Mouse (Mus musculus): ENCODE results near the gene Nim1k. TPM values are rescaled to one million over a fixed set of nuclear protein-coding genes. Genes with fewer than 3 reads are reported as not detected.
A peak's percentile ranks its signal among the peaks of the same experiment; 100 is the strongest.

Gene Nim1k
- 1 to 10 TPM; 1.1 to 1.3 TPM for total RNA-seq (2021)

DNA sequence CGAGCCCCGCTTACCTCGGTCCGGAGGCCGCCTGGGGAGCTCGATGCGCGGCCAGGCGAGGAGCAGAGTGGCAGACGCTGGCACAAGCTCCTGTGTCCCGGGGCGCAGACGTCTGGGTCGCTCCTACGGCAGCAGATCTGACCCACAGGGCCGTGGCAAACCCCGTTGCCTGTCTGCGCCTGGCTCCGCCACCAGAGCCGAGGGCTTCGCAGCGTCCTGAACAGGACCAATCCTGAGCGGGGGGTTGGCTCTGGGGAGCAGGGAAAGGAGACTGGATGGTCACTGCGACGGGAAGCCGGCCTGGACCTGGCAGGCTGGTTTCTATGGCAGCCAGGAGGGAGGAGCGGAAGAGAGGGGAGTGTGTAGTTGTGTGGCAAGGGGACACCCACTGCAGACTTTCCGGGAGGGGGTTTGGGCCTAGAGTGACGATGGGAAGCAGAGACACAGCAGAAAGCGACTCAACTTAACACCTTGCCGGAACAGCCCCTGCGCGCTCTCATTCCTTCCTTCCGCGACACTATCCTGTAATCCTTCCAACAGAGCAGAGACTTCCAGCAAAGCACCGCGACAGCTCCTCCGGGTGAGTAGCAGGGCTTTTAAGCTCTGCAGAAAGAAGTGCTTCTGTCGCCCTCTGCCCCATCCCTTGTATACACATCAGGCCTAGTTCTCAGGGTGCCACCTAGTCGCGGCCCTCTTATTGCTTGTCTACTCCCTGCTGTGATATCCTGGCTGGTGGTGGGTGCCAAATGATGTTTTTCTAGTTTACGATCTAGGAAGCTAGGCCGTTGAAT, at the start of gene Nim1k:
Gene Nim1k, minus strand, starts transcription at position 202 of the 791 bp plus-strand sequence.
- intact Hi-C loops (cut with DNase I) = loop anchor here (5.0 kb wide), 1 partner anchor 36 kb away; the partner anchor contains the start of gene Zfp131
- DNase-seq (ENCODE audit: low spot score) = peak; percentile 82

DNA sequence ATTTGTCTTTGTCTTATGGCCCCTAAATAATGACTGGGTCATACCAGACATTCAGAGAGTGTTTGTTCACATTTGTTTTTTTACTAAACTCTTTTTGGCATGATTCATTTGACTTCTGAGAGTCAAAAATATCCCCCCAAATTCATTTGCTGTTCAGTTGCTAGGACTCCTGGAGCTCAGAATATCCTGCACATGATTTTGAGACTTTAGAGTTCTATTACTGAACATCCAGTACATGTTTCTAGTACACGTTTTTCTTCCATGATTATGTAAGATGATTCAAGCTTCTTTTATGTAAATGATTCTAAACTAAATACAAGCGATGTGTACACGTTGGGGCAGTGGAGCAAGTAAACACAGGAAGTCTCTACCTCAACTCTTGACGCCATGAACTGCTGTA, 42.0 kb upstream of the Nim1k start:
- intact Hi-C loops (cut with DNase I) = no loop called here
- DNase-seq (ENCODE audit: low spot score) = no peak

DNA sequence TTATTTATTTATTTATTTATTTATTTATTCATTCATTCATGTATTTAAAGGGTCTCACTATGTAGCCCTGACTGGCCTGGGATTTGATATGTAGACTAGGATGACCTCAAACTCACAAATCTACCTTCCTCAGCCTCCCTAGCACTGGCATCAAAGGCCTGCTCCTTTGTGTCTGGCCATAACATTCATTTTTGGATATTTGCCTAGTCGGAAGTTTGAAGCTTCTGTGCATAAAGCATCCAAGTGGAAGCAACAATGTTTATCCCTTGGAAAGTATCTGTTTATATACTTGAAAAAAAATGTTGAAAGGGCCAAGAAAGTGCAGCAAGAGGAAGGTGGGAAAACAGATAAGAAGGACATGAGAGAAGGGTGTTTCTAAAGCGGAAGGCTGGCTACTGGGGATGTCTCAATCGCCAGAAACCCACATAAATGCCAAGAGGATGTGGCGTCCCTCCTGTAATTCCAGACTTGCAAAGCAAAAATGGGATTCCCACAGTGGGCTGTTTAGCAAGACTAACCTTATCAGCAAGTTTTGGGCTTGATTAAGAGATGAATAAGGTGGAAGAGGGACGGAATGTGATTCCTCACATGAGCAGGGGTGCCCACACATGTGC, 37.2 kb upstream of the Nim1k start:
- intact Hi-C loops (cut with DNase I) = loop anchor here (5.0 kb wide), 4 partner anchors 36 to 156 kb away; partner anchors contain the start of genes Hmgcs1 and Nim1k
- no peak for DNase-seq (ENCODE audit: low spot score)

DNA sequence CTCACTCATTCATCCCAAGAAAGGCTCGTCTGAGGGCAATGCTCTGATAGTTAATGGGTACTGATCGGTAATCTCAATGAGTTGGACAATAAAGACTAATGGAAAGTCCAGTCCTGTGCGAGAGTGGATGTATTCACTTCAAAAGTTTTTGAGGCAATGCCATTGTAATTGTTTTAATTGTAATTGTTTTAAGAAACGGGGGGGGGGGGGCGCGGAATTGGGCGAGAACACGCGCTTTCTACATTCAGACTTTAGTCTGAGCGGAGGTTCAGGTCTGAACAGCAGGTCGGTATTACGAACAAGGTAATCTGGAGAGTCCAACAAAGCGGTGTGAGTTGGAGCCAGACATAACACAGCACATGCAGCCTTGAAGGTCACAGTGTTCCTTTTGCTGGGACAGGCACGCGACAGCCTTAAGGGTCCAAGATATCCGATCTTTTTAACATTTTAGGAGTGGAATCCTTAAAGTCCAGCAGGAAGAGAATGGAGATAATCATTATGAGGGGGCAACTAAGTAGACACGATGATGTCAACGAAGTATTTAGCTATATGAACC, 36.0 kb upstream of the Nim1k start:
- DNase-seq (ENCODE audit: low spot score) = no peak
- intact Hi-C loops (cut with DNase I) = loop anchor here (5.0 kb wide), 4 partner anchors 34 to 154 kb away; partner anchors contain the start of genes Hmgcs1 and Nim1k

DNA sequence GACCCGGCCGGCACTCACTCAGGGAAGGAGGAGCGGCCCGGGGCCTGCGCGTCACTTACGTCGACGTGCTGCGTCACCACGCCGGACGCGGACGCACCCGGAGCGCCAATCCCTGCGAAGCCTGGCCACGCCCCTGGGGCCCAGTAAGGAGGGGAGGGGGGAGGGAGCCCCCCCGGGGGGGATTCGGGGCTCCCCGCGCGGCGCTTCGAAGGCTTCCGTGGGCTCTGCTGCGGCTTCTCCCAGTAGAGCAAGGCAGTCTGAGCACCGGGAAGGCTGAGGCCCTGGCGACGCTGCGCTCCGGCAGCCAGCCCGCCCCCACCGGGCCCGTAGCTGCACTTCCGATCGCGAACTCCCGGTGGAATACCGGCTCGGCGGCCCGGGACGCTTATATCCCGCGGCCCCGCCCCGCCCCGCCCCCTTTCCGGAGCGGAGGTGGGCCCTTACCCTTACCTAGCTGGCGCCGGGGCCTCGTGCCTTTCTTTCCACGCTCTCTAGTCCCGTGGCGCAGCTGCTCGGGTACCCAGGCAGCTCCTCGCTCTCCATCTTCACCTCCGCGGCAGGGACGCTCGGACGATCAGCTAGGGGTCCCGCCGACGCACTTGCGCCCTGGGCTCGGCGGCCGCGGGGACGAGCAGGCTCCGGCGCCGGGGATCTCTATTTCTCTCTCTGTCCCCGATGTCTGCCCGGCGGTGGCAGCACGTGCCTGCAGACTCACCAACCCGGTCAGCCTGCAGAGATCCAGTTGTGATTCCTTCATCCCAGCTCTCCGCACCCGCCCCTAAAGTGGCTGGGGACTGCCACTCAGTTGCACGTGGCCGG, 35.3 kb upstream of the Nim1k start, which contains the start of gene Zfp131:
Gene Zfp131, minus strand, starts transcription at position 129 of the 819 bp plus-strand sequence.
- intact Hi-C loops (cut with DNase I) = loop anchor here (5.0 kb wide), 4 partner anchors 34 to 154 kb away; partner anchors contain the start of genes Hmgcs1 and Nim1k
- DNase-seq (ENCODE audit: low spot score) = peak; percentile 91

DNA sequence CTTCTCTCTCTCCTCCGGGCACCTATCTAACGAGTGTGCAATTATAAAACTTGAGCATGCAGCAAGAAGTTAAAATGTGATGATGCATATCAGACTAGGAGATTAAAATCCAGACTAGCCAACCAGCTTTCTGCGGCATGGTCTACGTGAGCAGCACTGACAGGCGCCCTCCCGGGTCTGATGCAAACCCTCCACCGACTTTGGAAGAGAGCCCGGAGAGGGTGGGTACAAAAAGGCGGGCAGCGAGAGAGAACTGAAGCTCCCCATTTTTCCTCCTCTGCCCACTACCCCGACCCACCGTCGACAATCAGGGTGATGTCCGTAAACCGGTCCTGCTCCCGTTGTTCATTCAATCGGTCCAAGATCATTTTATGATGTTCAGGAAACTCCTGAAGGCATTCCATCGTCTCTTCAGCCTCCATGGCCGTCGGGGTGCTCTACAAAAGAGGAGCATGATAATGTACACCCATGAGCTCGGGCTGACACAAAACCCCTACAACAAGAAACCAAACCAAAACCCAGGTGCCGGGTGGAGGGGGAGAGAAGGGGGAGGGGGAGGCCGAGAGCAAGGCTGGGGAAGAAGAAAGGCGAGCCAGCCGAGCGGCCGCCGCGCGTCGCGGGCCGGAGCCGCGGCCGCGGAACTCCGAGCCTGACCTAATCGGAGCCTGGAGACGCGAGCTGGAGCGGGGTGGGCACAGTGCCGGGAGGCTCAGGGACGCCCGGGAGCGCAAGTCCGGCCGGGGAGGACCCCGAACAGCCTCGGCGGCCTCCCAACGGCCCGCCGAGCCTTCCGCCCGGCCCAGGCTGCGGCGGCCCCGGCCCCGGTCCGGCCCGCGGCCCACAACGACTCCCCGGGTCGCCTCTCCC, 34.4 kb upstream of the Nim1k start:
- intact Hi-C loops (cut with DNase I) = loop anchor here (5.0 kb wide), 4 partner anchors 33 to 153 kb away; partner anchors contain the start of genes Hmgcs1 and Nim1k

DNA sequence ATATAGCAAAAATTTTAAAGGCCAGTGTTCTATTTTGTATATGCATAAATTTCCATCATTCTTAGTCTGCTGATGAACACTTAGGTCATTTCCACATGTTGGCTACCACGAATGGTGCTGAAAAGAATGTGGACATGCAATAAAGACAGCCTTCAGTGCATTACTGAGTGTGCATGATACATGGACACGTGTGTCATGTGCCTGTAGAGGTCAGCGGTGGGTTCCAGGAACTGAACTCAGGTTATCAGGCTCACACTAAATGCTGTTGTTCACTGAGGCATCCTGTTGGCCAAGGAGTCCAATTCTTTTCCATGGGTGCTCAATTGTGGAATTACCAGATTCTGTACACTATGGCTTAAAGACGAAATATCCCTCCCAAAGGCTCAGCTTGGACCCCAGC, 27.9 kb upstream of the Nim1k start:
- DNase-seq (ENCODE audit: low spot score) = no peak
- intact Hi-C loops (cut with DNase I) = no loop called here

More for the DNA sequence above, 34.4 kb upstream of the Nim1k start:
- peak; percentile 12 for DNase-seq (ENCODE audit: low spot score)

DNA sequence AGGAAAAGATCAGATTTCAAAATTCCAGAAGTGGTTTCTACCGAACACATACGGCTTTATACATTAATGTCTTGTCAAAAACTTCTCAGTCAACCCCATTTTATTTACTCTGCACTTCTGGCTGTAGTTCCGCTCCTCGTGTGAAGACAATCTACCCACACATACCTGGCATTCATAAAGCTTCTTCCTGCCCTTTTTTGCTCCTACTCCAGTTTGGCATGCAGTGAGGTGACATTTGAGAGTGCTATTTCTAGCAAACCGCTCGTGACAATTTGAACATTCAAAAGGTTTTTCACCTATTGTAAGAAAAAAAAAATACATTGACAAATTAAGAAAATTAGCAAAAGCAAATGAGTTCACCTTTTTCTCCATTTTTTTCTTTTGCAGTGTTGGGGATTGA, 12.9 kb upstream of the Nim1k start:
- intact Hi-C loops (cut with DNase I) = no loop called here
- DNase-seq (ENCODE audit: low spot score) = no peak

DNA sequence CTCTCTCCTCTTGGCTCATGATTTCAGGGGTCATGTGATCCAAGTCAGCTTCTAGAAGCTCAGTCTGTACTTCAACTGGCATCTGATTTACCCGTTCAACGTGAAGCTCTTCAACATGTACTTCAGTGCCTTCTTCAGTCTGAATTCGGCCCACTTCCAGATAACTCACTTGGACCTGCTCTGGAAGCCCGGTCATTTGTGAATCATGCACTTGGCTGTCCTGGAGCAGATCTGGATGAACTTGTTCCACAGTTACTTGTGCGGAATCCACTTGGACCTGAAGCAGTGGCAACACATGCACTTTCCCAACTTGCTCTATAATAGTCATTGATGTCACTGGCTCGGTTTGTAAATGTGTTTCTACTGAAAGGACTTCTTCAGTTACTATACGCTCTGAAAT, 10.8 kb upstream of the Nim1k start:
- DNase-seq (ENCODE audit: low spot score) = no peak
- intact Hi-C loops (cut with DNase I) = no loop called here

DNA sequence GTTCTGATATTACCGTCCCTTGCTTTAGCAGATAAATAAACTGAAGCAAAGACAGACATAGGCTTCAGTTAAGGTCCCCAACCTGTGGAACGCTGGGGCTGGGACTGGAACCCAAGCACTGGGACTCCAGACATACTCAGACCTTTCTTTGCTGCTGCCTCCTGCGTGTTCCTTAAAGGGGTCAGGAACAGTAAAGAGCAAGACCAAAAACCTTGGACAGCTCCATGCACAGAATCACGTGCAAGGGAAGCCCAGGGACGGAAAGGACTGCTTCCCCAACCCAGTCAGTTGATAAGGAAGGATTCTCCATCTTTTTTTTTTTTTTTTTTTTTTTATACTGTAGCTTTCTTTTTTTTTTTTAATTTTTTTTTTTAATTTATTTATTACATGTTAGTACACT, 1.1 kb upstream of the Nim1k start:
- intact Hi-C loops (cut with DNase I) = loop anchor here (5.0 kb wide), 1 partner anchor 35 kb away; the partner anchor contains the start of gene Zfp131
- no peak for DNase-seq (ENCODE audit: low spot score)

DNA sequence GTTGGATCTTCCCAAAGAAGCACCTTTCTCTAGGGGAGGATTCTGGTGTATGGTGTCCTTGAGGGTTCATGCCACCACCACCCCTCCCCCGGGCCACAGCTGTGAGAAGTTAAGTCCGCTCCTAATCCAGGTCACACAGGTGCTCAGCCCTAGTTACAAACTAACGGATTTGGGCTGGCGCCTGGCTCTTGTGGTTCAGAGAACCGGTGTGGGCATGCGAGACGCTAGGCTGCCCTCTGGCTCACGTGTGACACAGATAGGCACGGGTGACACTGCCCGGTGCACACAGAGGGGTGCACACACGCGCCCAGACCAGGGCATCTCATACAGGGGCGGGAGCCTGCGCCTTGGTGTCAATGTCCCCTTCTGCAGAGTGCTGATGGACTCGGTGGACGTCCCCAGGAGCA, 538 bp downstream of the Nim1k start:
- intact Hi-C loops (cut with DNase I) = loop anchor here (5.0 kb wide), 1 partner anchor 37 kb away; the partner anchor contains the start of gene Zfp131
- no peak for DNase-seq (ENCODE audit: low spot score)

DNA sequence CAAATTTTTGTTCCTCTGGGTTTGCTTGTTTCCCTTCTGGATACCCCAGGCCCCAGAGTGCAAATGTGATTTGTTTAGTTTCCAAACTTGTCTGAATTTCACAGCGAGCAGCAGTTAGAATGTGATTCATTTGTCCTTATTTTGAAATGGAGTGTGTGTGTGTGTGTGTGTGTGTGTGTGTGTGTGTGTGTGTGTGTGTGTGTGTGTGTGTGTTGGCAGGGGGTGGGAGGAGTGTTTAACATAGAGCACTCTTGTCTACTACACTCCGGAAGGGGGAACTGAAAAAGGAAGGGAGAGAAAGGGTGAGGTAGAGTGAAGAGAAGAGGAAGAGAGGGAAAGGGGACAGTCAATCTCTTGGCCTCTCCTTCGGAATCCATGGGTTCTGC, 1.1 kb downstream of the Nim1k start:
- DNase-seq (ENCODE audit: low spot score) = no peak
- intact Hi-C loops (cut with DNase I) = loop anchor here (5.0 kb wide), 1 partner anchor 38 kb away; the partner anchor contains the start of gene Zfp131

DNA sequence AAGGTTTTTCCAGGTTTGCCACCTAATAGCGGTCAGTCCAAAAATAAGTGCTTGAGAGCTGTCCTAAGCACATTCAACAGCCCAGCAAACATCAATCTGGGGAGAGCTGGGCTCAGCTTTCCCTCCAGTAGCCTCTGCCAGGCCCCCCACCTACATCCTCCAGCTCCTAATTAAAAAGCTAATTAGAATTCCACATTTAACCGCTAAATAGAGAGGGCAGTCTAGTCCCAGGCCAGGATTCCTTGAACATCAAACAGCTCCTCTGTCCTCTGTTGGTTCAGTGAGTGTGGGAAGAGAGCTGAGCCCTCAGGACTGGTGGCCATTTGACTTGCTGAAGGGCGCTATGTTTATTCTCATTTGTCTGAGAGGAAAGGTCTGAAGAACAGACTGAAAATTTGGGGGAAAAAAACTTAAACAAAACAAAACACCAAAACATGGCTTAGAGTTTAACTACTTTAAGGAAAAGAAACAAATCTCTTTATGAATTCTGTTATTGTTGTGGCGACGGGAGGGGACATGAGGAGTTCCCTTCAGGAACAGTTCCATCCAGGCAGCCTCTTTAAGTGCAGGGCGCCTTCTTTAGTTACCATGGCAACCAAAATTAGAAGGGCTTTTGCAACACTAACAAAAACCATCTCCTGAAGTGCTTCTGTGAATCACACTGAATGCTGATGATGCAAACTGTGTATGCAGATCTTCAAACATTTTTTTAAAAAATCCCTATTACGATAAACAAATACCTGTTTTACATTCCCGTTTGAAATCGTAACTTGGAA, 1.6 kb downstream of the Nim1k start:
- DNase-seq (ENCODE audit: low spot score) = no peak
- intact Hi-C loops (cut with DNase I) = no loop called here

DNA sequence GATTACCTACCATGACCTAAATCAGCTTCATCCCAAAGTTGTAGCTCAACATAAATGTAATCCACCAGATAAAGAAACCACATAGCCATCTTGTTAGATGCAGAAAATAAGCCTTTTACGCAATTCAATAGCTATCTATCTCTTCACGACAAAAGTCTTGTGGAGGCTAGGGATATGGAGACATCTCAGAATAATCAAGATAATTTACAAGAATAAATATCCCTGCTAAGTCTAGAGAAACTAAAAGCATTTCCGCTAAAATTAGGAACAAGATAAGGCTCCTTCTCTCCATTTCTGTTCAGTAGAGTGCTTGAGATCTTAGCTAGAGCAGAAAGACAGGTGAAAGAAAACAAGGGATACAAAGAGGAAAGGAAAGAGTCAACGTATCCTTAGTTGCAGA, 8.8 kb downstream of the Nim1k start:
- no peak for DNase-seq (ENCODE audit: low spot score)
- intact Hi-C loops (cut with DNase I) = no loop called here

DNA sequence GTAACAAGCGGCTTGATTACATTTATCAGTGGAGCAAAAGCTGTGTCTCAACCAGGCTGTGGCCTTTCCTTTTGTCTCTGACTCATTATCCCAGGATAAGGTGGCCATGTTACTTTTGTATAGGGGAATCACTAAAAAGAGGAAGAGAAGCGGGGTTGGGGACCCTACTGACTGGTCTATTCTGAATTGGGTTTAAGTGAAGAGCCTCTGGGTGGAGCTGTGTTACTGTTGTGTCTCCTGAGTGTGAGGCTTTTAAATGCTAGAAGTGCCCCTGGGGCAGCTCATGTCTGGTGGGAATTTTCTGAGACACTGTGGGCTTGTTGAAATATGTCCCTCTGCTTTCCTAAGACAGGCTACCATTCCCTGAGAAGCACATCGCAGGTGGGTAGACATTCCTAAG, 12.2 kb downstream of the Nim1k start:
- DNase-seq (ENCODE audit: low spot score) = no peak
- intact Hi-C loops (cut with DNase I) = no loop called here

DNA sequence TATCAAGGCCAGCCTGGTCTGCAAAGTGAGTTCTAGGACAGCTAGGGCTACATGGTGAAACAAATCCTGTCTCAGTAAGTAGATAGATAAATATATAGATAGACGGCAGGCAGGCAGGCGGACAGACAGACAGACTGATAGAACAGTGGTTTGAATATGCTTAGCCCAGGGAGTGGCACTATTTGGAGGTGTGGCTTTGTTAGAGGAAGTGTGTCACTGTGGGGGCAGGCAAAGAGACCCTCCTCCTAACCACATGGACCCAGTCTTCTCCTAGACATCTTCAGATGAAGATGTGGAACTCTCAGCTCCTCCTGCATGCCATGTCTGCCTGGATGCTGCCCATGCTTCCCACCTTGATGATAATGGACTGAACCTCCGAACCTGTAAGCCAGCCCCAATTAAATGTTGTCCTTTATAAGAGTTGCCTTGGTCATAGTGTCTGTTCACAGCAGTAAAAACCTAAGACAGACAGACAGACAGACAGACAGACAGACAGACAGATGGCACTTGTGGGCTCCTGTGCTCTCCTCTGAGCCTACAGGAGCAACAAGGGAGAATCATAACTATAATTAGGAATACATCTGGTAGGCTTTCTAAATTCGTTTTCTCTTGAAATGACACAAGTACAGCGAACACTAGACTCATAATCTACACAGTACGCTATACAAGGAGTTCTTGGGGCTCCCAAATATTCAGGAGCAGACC, 12.8 kb downstream of the Nim1k start:
- intact Hi-C loops (cut with DNase I) = no loop called here
- DNase-seq (ENCODE audit: low spot score) = no peak

DNA sequence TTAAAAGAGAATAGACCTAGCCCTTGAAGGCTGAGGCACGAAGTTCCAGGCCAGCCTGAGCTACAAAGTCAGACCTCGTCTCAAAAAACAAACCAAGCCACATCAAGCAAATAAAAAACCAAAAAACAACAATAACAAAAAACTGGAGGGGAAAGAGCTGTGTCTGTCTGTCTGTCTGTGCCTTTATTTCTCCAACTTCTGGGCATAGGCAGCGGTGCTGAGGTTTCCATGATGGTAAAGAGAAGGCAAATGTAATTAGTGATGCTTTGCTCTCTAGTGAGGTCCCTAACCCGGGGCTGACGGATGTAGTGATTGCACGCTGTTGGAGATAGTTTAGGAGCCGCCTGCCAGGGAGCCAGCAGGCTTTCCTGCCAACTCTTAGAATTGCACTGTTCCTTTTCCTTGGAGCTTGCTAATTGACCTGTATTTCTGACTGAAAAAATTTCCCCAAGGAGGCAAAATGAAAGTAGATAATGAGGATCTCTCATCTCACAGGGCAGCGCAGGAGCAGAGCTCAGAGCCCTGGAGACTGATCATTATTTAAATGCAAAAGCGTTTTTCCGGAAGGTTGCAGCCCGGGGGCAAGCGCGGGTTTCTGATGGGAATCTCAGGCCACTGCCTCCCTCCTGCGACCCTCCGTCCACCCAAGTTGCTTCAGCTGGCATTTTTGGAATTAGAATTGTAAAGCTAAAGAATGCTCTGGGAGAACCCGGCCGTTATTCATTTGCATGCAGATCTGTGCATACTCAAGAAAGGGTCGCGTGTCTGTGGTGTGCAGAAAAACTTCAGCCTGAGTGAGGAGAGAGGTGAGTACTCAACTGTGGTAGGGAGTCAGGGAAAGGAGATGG, 14.1 kb downstream of the Nim1k start:
- intact Hi-C loops (cut with DNase I) = no loop called here
- no peak for DNase-seq (ENCODE audit: low spot score)
